Mouse (Mus musculus): ENCODE data around the gene Zfp36l1.

Zfp36l1 gene

GRCm38 (mm10) chr12:80064306-80064705 is 48.5 kb downstream of the Zfp36l1 start:
- DNase-seq = no peak

- no peak for DNase-seq
Measured at GRCm38 (mm10) chr12:80063402-80064150, 49.2 kb downstream of the Zfp36l1 start.

GRCm38 (mm10) chr12:80062410-80063401 is 50.1 kb downstream of the Zfp36l1 start:
- DNase-seq = peak; percentile 97

- DNase-seq = peak; percentile 96
Measured at GRCm38 (mm10) chr12:80061810-80062209, 51.0 kb downstream of the Zfp36l1 start.

- peak; percentile 98 for DNase-seq
Measured at GRCm38 (mm10) chr12:80060809-80061208, 52.0 kb downstream of the Zfp36l1 start.

- peak; percentile 93 for DNase-seq
Measured at GRCm38 (mm10) chr12:80060338-80060737, 52.5 kb downstream of the Zfp36l1 start.

- no peak for DNase-seq
Measured at GRCm38 (mm10) chr12:80059773-80060328, 53.0 kb downstream of the Zfp36l1 start.

All from heart, adult 11 months (tissue).